Mouse (Mus musculus): ENCODE data around the gene Akap9. TPM values are rescaled to one million over a fixed set of nuclear protein-coding genes. Genes with fewer than 3 reads are reported as not detected.
A peak's percentile ranks its signal among the peaks of the same experiment; 100 is the strongest.

The Akap9 gene
- polyA plus RNA-seq, 1 experiment from 2014 or later = 107 TPM

DNA sequence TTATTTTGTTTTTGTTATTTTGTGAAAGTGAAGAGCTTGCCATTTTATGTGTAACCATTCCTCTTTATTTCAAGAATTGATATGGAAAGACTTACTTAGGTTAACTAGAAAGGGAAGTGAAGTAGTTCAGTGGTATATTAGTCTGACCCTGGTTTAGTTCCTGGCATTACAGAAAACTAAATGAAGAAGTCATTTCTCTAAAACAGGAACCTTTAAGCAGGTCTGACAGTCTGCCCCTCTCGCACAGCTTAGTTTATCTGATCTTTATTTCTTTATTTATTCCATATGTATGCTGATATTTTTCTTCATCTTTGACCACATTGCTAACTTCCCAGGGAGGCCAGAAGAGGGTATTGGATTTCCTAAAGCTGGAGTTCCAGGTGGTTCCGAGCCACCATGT lies 113.1 kb downstream of the Akap9 start:
- Histone ChIP-seq H3K4me2 (ENCODE audit: low read depth, low read length) (no peak overlapping the region), H3K9me3 (ENCODE audit: control insufficient read depth, low read length) (no peaks in the 10 kb centered on the region), H3K4me1 (replicated peaks; ENCODE audit: control insufficient read depth, insufficient read depth, low read length) (no peaks in the 10 kb centered on the region), H3K9ac (ENCODE audit: low read length) (no peak overlapping the region), H3K27ac (ENCODE audit: low read length) (no peak overlapping the region), H3K27me3 (ENCODE audit: control insufficient read depth, insufficient read depth, low read depth, low read length) (no peaks in the 10 kb centered on the region), H3K4me3 (ENCODE audit: low read length) (no peak overlapping the region), H3K36me3 (ENCODE audit: control insufficient read depth, insufficient read depth, low read length) (peaks cover 6% of the 10 kb centered on the region; the same call in 1 of the 2 replicates)
- no peak for ATAC-seq (ENCODE audit: low read depth)
- 86% methylated on average over 2 of the region's 2 CpGs for WGBS

- 90% methylated on average over 8 of the region's 8 CpGs for WGBS
- H3K27me3 ChIP-seq (ENCODE audit: control insufficient read depth, insufficient read depth, low read depth, low read length) = no peaks in the 10 kb centered on the region
- H3K9ac ChIP-seq (ENCODE audit: low read length) = no peak overlapping the region
- H3K36me3 ChIP-seq (ENCODE audit: control insufficient read depth, insufficient read depth, low read length) = peaks cover 24% of the 10 kb centered on the region
- H3K4me3 ChIP-seq (ENCODE audit: low read length) = no peak overlapping the region
- ATAC-seq (ENCODE audit: low read depth) = no peak
- H3K27ac ChIP-seq (ENCODE audit: low read length) = no peak overlapping the region
- H3K4me2 ChIP-seq (ENCODE audit: low read depth, low read length) = no peak overlapping the region
- H3K9me3 ChIP-seq (ENCODE audit: control insufficient read depth, low read length) = no peaks in the 10 kb centered on the region
- H3K4me1 ChIP-seq (replicated peaks; ENCODE audit: control insufficient read depth, insufficient read depth, low read length) = no peaks in the 10 kb centered on the region
Observed at GRCm38 (mm10) chr5:4060313-4060712, 132.5 kb downstream of the Akap9 start.

DNA sequence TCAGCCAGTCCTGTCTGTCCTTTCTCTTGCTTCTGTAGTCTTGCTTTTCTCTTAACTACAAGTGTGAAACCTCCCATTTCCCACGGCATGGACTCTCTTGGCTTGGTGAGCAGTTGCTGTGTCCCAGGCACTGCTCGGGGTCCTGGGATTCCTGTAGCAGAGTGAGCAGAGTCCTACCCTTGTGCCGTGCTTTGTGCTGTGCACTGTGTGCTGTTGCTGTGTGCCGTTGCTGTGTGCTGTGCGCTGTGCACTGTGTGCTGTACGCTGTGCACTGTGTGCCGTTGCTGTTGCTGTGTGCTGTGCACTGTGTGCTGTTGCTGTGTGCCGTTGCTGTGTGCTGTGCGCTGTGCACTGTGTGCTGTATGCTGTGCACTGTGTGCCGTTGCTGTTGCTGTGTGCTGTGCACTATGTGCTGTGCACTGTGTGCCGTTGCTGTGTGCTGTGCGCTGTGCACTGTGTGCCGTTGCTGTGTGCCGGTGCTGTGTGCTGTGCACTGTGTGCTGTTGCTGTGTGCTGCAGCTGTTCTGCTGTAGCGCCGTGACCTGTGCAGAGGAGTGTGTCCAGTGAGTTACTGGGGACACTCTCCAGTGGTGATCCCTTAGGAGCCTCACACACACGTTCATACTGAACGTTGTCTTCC lies 138.7 kb downstream of the Akap9 start:
- peak; percentile 54 for ATAC-seq (ENCODE audit: low read depth)
- H3K9ac ChIP-seq (ENCODE audit: low read length) = no peak overlapping the region
- no peak overlapping the region for H3K27ac ChIP-seq (ENCODE audit: low read length)
- H3K4me3 ChIP-seq (ENCODE audit: low read length) = no peak overlapping the region
- peaks cover 27% of the 10 kb centered on the region for H3K36me3 ChIP-seq (ENCODE audit: control insufficient read depth, insufficient read depth, low read length)
- WGBS = 84% methylated on average over 18 of the region's 18 CpGs
- no peak overlapping the region for H3K4me2 ChIP-seq (ENCODE audit: low read depth, low read length)
- H3K9me3 ChIP-seq (ENCODE audit: control insufficient read depth, low read length) = no peaks in the 10 kb centered on the region
- H3K4me1 ChIP-seq (replicated peaks; ENCODE audit: control insufficient read depth, insufficient read depth, low read length) = no peaks in the 10 kb centered on the region
- no peaks in the 10 kb centered on the region for H3K27me3 ChIP-seq (ENCODE audit: control insufficient read depth, insufficient read depth, low read depth, low read length)

- peaks cover 25% of the 10 kb centered on the region for H3K36me3 ChIP-seq (ENCODE audit: control insufficient read depth, insufficient read depth, low read length)
- H3K4me2 ChIP-seq (ENCODE audit: low read depth, low read length) = no peak overlapping the region
- ATAC-seq (ENCODE audit: low read depth) = peak; percentile 57
- no peaks in the 10 kb centered on the region for H3K27me3 ChIP-seq (ENCODE audit: control insufficient read depth, insufficient read depth, low read depth, low read length)
- H3K4me3 ChIP-seq (ENCODE audit: low read length) = no peak overlapping the region
- H3K27ac ChIP-seq (ENCODE audit: low read length) = no peak overlapping the region
- no peaks in the 10 kb centered on the region for H3K4me1 ChIP-seq (replicated peaks; ENCODE audit: control insufficient read depth, insufficient read depth, low read length)
- 35% methylated on average over 3 of the region's 3 CpGs for WGBS
- no peak overlapping the region for H3K9ac ChIP-seq (ENCODE audit: low read length)
- H3K9me3 ChIP-seq (ENCODE audit: control insufficient read depth, low read length) = no peaks in the 10 kb centered on the region
Observed at GRCm38 (mm10) chr5:4067203-4067602, 139.3 kb downstream of the Akap9 start.

- peaks cover 24% of the 10 kb centered on the region for H3K36me3 ChIP-seq (ENCODE audit: control insufficient read depth, insufficient read depth, low read length)
- H3K4me3 ChIP-seq (ENCODE audit: low read length) = no peak overlapping the region
- no peak for ATAC-seq (ENCODE audit: low read depth)
- no peak overlapping the region for H3K27ac ChIP-seq (ENCODE audit: low read length)
- H3K27me3 ChIP-seq (ENCODE audit: control insufficient read depth, insufficient read depth, low read depth, low read length) = no peaks in the 10 kb centered on the region
- no peak overlapping the region for H3K4me2 ChIP-seq (ENCODE audit: low read depth, low read length)
- no peaks in the 10 kb centered on the region for H3K4me1 ChIP-seq (replicated peaks; ENCODE audit: control insufficient read depth, insufficient read depth, low read length)
- no peaks in the 10 kb centered on the region for H3K9me3 ChIP-seq (ENCODE audit: control insufficient read depth, low read length)
- 93% methylated on average over 3 of the region's 3 CpGs for WGBS
- no peak overlapping the region for H3K9ac ChIP-seq (ENCODE audit: low read length)
Observed at GRCm38 (mm10) chr5:4079086-4079485, 151.2 kb downstream of the Akap9 start.

DNA sequence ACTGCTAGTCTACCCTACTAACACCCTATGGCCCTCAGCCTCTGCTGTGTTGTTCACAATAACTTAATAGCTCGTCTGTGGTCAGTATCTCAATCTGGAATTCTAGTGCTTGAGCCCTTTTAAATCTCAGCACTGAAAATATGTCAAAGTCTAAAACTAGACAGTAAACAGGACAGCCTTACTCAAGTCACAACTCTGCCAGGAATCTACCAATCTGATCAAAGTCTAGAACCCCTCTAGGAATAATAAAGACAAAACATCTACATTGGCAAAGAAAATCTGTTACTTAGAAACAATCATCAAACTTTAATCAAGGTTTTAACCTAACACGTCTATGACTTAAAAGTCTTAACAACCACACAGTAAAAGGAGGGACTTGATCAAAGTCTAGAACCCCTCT lies 153.0 kb downstream of the Akap9 start:
- Histone ChIP-seq H3K9ac (ENCODE audit: low read length) (no peak overlapping the region), H3K4me1 (replicated peaks; ENCODE audit: control insufficient read depth, insufficient read depth, low read length) (no peaks in the 10 kb centered on the region), H3K27ac (ENCODE audit: low read length) (no peak overlapping the region), H3K36me3 (ENCODE audit: control insufficient read depth, insufficient read depth, low read length) (peaks cover 28% of the 10 kb centered on the region), H3K4me3 (ENCODE audit: low read length) (no peak overlapping the region), H3K27me3 (ENCODE audit: control insufficient read depth, insufficient read depth, low read depth, low read length) (no peaks in the 10 kb centered on the region), H3K9me3 (ENCODE audit: control insufficient read depth, low read length) (no peaks in the 10 kb centered on the region), H3K4me2 (ENCODE audit: low read depth, low read length) (no peak overlapping the region)
- no peak for ATAC-seq (ENCODE audit: low read depth)
- 73% methylated on average over 2 of the region's 2 CpGs for WGBS

DNA sequence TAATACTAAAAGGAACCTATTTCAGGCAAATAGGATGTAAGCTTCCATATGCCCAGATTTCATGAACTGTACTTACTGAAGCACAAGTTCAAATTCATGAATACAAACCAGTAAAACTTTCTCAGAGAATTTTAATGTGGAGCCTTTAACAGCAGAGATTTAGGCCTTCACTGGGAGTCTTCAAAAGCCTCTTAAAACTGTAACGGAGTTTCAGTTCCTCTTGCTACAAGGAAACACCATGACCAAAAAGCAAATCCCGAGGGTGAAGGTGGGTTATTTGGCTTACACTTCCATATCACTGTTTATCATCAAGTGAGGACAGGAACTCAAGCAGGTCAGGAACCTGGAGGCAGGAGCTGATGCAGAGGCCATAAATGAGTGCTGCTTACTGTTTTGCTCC lies 153.7 kb downstream of the Akap9 start:
- H3K9ac ChIP-seq (ENCODE audit: low read length) = no peak overlapping the region
- peaks cover 30% of the 10 kb centered on the region for H3K36me3 ChIP-seq (ENCODE audit: control insufficient read depth, insufficient read depth, low read length)
- H3K27ac ChIP-seq (ENCODE audit: low read length) = no peak overlapping the region
- H3K27me3 ChIP-seq (ENCODE audit: control insufficient read depth, insufficient read depth, low read depth, low read length) = no peaks in the 10 kb centered on the region
- 65% methylated on average over 2 of the region's 2 CpGs for WGBS
- H3K4me1 ChIP-seq (replicated peaks; ENCODE audit: control insufficient read depth, insufficient read depth, low read length) = no peaks in the 10 kb centered on the region
- no peak for ATAC-seq (ENCODE audit: low read depth)
- no peak overlapping the region for H3K4me3 ChIP-seq (ENCODE audit: low read length)
- H3K4me2 ChIP-seq (ENCODE audit: low read depth, low read length) = no peak overlapping the region
- H3K9me3 ChIP-seq (ENCODE audit: control insufficient read depth, low read length) = no peaks in the 10 kb centered on the region

DNA sequence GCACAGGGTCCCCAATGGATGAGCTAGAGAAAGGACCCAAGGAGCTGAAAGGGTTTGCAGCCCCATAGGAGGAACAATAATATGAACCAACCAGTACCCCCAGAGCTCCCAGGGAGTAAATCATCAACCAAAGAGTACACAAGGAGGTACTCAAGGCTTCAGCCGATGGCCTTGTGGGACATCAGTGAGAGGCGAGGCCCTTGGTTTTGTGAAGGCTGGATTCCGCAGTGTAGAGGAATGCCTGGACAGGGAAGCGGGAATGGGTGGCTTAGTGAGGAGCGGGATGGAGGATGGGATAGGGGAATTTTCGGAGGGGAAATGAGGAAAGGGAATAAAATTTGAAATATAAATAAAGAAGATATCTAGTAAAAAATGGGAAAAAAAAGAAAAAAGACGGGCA lies 157.1 kb downstream of the Akap9 start:
- WGBS = 74% methylated on average over 7 of the region's 7 CpGs

DNA sequence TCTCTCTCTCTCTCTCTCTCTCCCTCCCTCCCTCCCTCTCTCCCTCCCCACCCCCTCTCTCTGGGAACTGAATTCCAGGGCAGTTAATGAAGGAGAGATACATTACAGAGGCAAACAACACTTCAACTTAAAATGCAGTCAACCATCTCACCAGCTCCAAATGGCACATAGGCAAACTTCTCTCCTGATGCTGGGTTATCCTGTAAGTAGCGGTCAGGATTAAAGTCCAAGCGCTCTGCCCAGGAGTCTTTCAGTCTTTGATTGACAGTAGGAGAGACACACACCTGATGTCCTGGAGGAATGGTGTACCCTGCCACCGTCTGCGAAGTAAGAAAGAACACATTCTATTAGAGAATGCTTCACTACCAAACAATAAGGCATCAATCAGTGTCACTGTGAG lies 158.5 kb downstream of the Akap9 start:
- WGBS = 78% methylated on average over 4 of the region's 4 CpGs
- no peak overlapping the region for H3K4me3 ChIP-seq (ENCODE audit: low read length)
- H3K9me3 ChIP-seq (ENCODE audit: control insufficient read depth, low read length) = no peaks in the 10 kb centered on the region
- H3K4me2 ChIP-seq (ENCODE audit: low read depth, low read length) = no peak overlapping the region
- no peaks in the 10 kb centered on the region for H3K4me1 ChIP-seq (replicated peaks; ENCODE audit: control insufficient read depth, insufficient read depth, low read length)
- H3K27me3 ChIP-seq (ENCODE audit: control insufficient read depth, insufficient read depth, low read depth, low read length) = no peaks in the 10 kb centered on the region
- no peak for ATAC-seq (ENCODE audit: low read depth)
- H3K27ac ChIP-seq (ENCODE audit: low read length) = no peak overlapping the region
- no peak overlapping the region for H3K9ac ChIP-seq (ENCODE audit: low read length)
- H3K36me3 ChIP-seq (ENCODE audit: control insufficient read depth, insufficient read depth, low read length) = peaks cover 27% of the 10 kb centered on the region

More for the DNA sequence above, 157.1 kb downstream of the Akap9 start:
- peaks cover 30% of the 10 kb centered on the region for H3K36me3 ChIP-seq (ENCODE audit: control insufficient read depth, insufficient read depth, low read length)
- ATAC-seq (ENCODE audit: low read depth) = no peak
- no peaks in the 10 kb centered on the region for H3K4me1 ChIP-seq (replicated peaks; ENCODE audit: control insufficient read depth, insufficient read depth, low read length)
- H3K27ac ChIP-seq (ENCODE audit: low read length) = no peak overlapping the region
- H3K27me3 ChIP-seq (ENCODE audit: control insufficient read depth, insufficient read depth, low read depth, low read length) = no peaks in the 10 kb centered on the region
- H3K4me2 ChIP-seq (ENCODE audit: low read depth, low read length) = no peak overlapping the region
- no peak overlapping the region for H3K9ac ChIP-seq (ENCODE audit: low read length)
- H3K9me3 ChIP-seq (ENCODE audit: control insufficient read depth, low read length) = no peaks in the 10 kb centered on the region
- no peak overlapping the region for H3K4me3 ChIP-seq (ENCODE audit: low read length)

- H3K27ac ChIP-seq (ENCODE audit: low read length) = no peak overlapping the region
- no peaks in the 10 kb centered on the region for H3K4me1 ChIP-seq (replicated peaks; ENCODE audit: control insufficient read depth, insufficient read depth, low read length)
- no peak overlapping the region for H3K4me2 ChIP-seq (ENCODE audit: low read depth, low read length)
- ATAC-seq (ENCODE audit: low read depth) = no peak
- H3K36me3 ChIP-seq (ENCODE audit: control insufficient read depth, insufficient read depth, low read length) = peaks cover 33% of the 10 kb centered on the region
- H3K27me3 ChIP-seq (ENCODE audit: control insufficient read depth, insufficient read depth, low read depth, low read length) = no peaks in the 10 kb centered on the region
- WGBS = 90% methylated on average over 5 of the region's 5 CpGs
- H3K9me3 ChIP-seq (ENCODE audit: control insufficient read depth, low read length) = no peaks in the 10 kb centered on the region
- no peak overlapping the region for H3K4me3 ChIP-seq (ENCODE audit: low read length)
- H3K9ac ChIP-seq (ENCODE audit: low read length) = no peak overlapping the region
Observed at GRCm38 (mm10) chr5:4088190-4088589, 160.3 kb downstream of the Akap9 start.
